ENCODE assay signal across 9 mouse cellular contexts in genomic region chr16:22123658-22124057, GRCm38 (mm10). TPM values are rescaled to one million over a fixed set of nuclear protein-coding genes. Genes with fewer than 3 reads are reported as not detected.
A peak's percentile ranks its signal among the peaks of the same experiment; 100 is the strongest.
DNase-seq lines count a peak whose midpoint lies in the region; ATAC-seq and TF ChIP-seq lines count a peak whose summit lies in the region.
"Had no signal": no experiment of that assay in that cellular context is flagged by ENCODE, and none has a peak within 500 bp of the region (broad histone marks: within the 10 kb centered on the region; RNA-seq: fewer than 3 reads in every experiment).

No protein-coding gene starts in this region.

- H3K9ac ChIP-seq in lung, embryonic 16.5 days (ENCODE audit: low read length): no peak overlapping the region
- no peak overlapping the region for H3K9ac ChIP-seq in intestine, embryonic 16.5 days (ENCODE audit: low read depth, low read length)
- H3K9ac ChIP-seq: heart, embryonic 15.5 days had no signal

- DNase-seq in 3134 (ENCODE audit: extremely low read depth, insufficient read length, low spot score) (peak; percentile 33), 3T3-L1 (ENCODE audit: low read depth, low spot score) (peak; percentile 53)
- peak; percentile 84 for DNase-seq in adrenal gland, postnatal 10 days
- peak; percentile 84 for DNase-seq in kidney, postnatal 10 days
- peak; percentile 12 to 73 for DNase-seq in spleen, postnatal 10 days (ENCODE audit: low spot score in 2 of 2)

- 0 out of 2 replicates have a peak, but pooled peaks have one; percentile 43 for ATAC-seq in lung, embryonic 16.5 days (ENCODE audit: low read depth)
- ATAC-seq in intestine, embryonic 16.5 days: no peak

- no peaks in the 10 kb centered on the region for H3K9me3 ChIP-seq in lung, embryonic 16.5 days (ENCODE audit: control insufficient read depth, low read length)
- 0 out of 2 replicates have a peak, but pooled peaks cover 2% of the 10 kb centered on the region for H3K9me3 ChIP-seq in intestine, embryonic 16.5 days (ENCODE audit: control insufficient read depth, low read length)
- H3K9me3 ChIP-seq: heart, embryonic 15.5 days had no signal

- peaks cover 17% of the 10 kb centered on the region for H3K4me1 ChIP-seq in embryonic fibroblast, embryonic 13.5 days (ENCODE audit: control insufficient read depth, insufficient read depth, low read length)
- H3K4me1 ChIP-seq in lung, embryonic 16.5 days (replicated peaks; ENCODE audit: control insufficient read depth, insufficient read depth, low read length): no peaks in the 10 kb centered on the region
- peaks cover 8% of the 10 kb centered on the region for H3K4me1 ChIP-seq in intestine, embryonic 16.5 days (ENCODE audit: control insufficient read depth, insufficient read depth, low read length)

- H3K36me3 ChIP-seq in lung, embryonic 16.5 days (ENCODE audit: control insufficient read depth, insufficient read depth, low read length): no peaks in the 10 kb centered on the region
- H3K36me3 ChIP-seq in intestine, embryonic 16.5 days (ENCODE audit: control insufficient read depth, insufficient read depth, low read length): peaks cover 8% of the 10 kb centered on the region
- H3K36me3 ChIP-seq: heart, embryonic 15.5 days had no signal

- 35% methylated on average over 5 of the region's 5 CpGs for WGBS in lung, embryonic 16.5 days
- WGBS in intestine, embryonic 16.5 days: 32% methylated on average over 5 of the region's 5 CpGs

- no peak overlapping the region for H3K4me3 ChIP-seq in embryonic fibroblast, embryonic 13.5 days (ENCODE audit: insufficient read depth, low read length)
- no peak overlapping the region for H3K4me3 ChIP-seq in lung, embryonic 16.5 days (ENCODE audit: low read length)
- H3K4me3 ChIP-seq in intestine, embryonic 16.5 days (ENCODE audit: low read length): no peak overlapping the region
- H3K4me3 ChIP-seq: heart, embryonic 15.5 days had no signal

- TF ChIP-seq POLR2A in embryonic fibroblast, embryonic 13.5 days (IDR thresholded peaks at IDR 0.05; ENCODE audit: low read depth, low read length): no peak

- H3K4me2 ChIP-seq in lung, embryonic 16.5 days (ENCODE audit: low read depth, low read length): no peak overlapping the region
- no peak overlapping the region for H3K4me2 ChIP-seq in intestine, embryonic 16.5 days (ENCODE audit: low read depth, low read length)
- H3K4me2 ChIP-seq: heart, embryonic 15.5 days had no signal

- peak; percentile 70; the same call in 1 of the 2 replicates for TF ChIP-seq CTCF in embryonic fibroblast, embryonic 13.5 days (IDR thresholded peaks at IDR 0.05; ENCODE audit: borderline replicate concordance, insufficient read depth, low read length)

- H3K27ac ChIP-seq in embryonic fibroblast, embryonic 13.5 days (ENCODE audit: insufficient read depth, low read length): no peak overlapping the region
- no peak overlapping the region for H3K27ac ChIP-seq in lung, embryonic 16.5 days (ENCODE audit: low read length)
- H3K27ac ChIP-seq in intestine, embryonic 16.5 days (ENCODE audit: low read length): no peak overlapping the region

- no peaks in the 10 kb centered on the region for H3K27me3 ChIP-seq in lung, embryonic 16.5 days (ENCODE audit: control insufficient read depth, insufficient read depth, low read depth, low read length)
- no peaks in the 10 kb centered on the region for H3K27me3 ChIP-seq in intestine, embryonic 16.5 days (replicated peaks; ENCODE audit: control insufficient read depth, insufficient read depth, low read length)
- H3K27me3 ChIP-seq: heart, embryonic 15.5 days had no signal

RNA-seq across cellular contexts. Expression of gene Igf2bp2, which starts 39.4 kb away (rescaled TPM):
- 10 to 100 TPM; 15.8 to 21.8 TPM for total RNA-seq in adrenal gland, postnatal 10 days (2021)
- 91.6 and 92.4 TPM in 2 replicates for polyA plus RNA-seq in embryonic fibroblast, embryonic 13.5 days (2011; ENCODE audit: insufficient read length, low read depth, missing spikeins)
- 42.4 and 49.4 TPM in 2 replicates for polyA plus RNA-seq in lung, embryonic 16.5 days (2015; fragmentation: Nextera tagmentation; extraction: Ambion mirVana)
- polyA plus RNA-seq in intestine, embryonic 16.5 days (2015; fragmentation: Nextera tagmentation; extraction: Ambion mirVana): 97.7 and 98.1 TPM in 2 replicates

Comparison
In these comparisons a context has a peak if more than half of its experiments do, and no peak if none do; other contexts are left out.
1. DNase-seq: peak in every context shown above with its lines; median percentile 84 in adrenal gland, postnatal 10 days; 84 in kidney, postnatal 10 days; 53 in 3T3-L1; 42 in spleen, postnatal 10 days; 33 in 3134.